Mouse (Mus musculus) midbrain, embryonic 10.5 days (tissue): Measurements from ENCODE around the gene Ncam1. TPM values are rescaled to one million over a fixed set of nuclear protein-coding genes. Genes with fewer than 3 reads are reported as not detected.

Experiments
- DNase-seq: peaks from one replicate; pipeline ENCODE4 v3.0.0-alpha.2; 2017; ENCODE audit warnings: low spot score
- H3K27ac ChIP-seq: fragments of 300-500 bp; sonication (generic); replicated peaks from 2 replicates; pipeline ENCODE4 v1.5.1; 2016; ENCODE audit warnings: mild to moderate bottlenecking
- H3K27me3 ChIP-seq: fragments of 300-500 bp; sonication (generic); 2 replicates; pipeline ENCODE4 v1.6.1; 2016; ENCODE audit warnings: low read depth, mild to moderate bottlenecking; ENCODE audit not compliant: poor library complexity, severe bottlenecking
- H3K36me3 ChIP-seq: fragments of 300-500 bp; sonication (generic); 2 replicates; pipeline ENCODE4 v1.6.1; 2016; ENCODE audit warnings: mild to moderate bottlenecking, moderate library complexity
- H3K4me1 ChIP-seq: fragments of 300-500 bp; sonication (generic); 2 replicates; pipeline ENCODE4 v1.6.1; 2016
- H3K4me3 ChIP-seq: fragments of 300-500 bp; sonication (generic); 2 replicates; pipeline ENCODE4 v1.5.1; 2016; ENCODE audit warnings: mild to moderate bottlenecking, moderate library complexity
- H3K9me3 ChIP-seq: fragments of 300-500 bp; sonication (generic); replicated peaks from 2 replicates; pipeline ENCODE4 v1.6.1; 2016; ENCODE audit warnings: mild to moderate bottlenecking
- WGBS: fragments of 180-500 bp; shearing (Covaris S2); methylation state at CpG from one replicate; pipeline ENCODE4 v1.1.7; 2016; 5-methylcytosine and 5-hydroxymethylcytosine counted together
- polyA plus RNA-seq: library from polyadenylated mRNA; unstranded; fragments of >200 nt; fragmentation: Nextera tagmentation; extraction: Ambion mirVana; gene quantifications from 2 replicates; pipeline ENCODE4 v1.2.1, GENCODE M21; 2016

Gene Ncam1
- polyA plus RNA-seq, 1 experiment from 2014 or later = 48.9 TPM

DNA sequence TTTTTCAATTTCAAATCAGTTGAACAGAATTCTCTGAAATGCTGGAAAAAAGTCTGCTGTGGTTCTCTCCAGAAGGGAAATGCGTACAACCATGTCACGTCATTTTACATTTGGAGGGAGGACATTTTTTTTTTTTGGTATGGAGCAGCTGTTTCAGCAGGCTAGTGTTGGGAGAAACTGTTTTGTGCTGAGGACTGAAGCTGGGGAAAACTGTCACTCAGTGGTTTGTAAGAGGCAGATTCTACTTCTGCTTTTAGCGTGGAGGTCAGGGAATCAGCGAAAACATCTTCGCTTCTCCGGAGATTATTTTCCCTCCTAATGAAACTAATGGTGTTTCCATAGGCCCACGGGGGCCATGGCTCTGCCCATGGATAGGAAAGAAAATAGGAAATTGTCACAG lies 103.4 kb downstream of the Ncam1 start:
- Histone ChIP-seq H3K36me3 (no peaks in the 10 kb centered on the region), H3K4me1 (peaks cover 8% of the 10 kb centered on the region; the same call in 1 of the 2 replicates), H3K9me3 (no peaks in the 10 kb centered on the region), H3K4me3 (no peak overlapping the region), H3K27me3 (no peaks in the 10 kb centered on the region), H3K27ac (no peak overlapping the region)
- 95% methylated on average over 7 of the region's 7 CpGs for WGBS
- no peak for DNase-seq

DNA sequence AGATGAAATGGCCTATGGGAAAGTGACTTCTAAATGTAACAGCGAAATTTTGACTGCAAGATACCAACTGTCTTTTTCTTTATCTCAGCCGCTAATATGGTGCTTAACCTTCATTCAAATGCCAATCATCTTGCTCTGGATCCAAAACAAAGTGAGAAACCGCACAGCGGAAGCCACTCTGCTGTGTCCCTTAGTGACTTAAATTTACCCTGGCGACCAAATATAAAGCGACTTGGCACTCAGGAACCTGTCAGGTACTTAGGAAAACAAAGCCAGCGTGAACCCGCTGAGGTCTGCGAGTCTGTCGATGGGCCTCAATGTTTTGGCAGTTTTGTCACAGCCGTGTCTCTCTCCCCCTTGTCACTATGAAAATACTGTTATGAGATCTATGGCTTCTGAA lies 105.9 kb downstream of the Ncam1 start:
- Histone ChIP-seq H3K9me3 (no peaks in the 10 kb centered on the region), H3K4me3 (no peak overlapping the region), H3K27me3 (no peaks in the 10 kb centered on the region), H3K4me1 (peaks cover 8% of the 10 kb centered on the region; the same call in 1 of the 2 replicates), H3K36me3 (no peaks in the 10 kb centered on the region), H3K27ac (no peak overlapping the region)
- no peak for DNase-seq
- 81% methylated on average over 11 of the region's 11 CpGs for WGBS

DNA sequence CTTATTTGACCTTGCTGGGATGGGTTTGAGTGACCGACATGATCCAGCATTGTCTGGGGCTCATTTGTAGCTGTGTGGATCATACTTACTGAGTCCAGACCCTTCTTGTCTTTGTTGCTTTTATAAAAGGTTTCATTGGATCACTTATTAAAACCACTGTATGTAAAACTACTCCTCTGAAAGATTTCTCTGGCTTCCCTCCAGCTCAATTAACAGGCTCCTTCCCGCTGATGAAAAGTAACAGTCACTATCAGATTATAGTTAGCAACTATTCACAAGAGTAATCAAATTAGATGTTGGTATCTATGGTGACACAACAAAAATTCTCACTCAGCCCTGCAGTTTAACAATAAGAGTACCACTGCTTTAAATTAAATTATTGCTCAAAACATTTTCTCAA lies 107.4 kb downstream of the Ncam1 start:
- WGBS = 66% methylated on average over 2 of the region's 2 CpGs
- no peaks in the 10 kb centered on the region for H3K27me3 ChIP-seq
- no peak for DNase-seq

DNA sequence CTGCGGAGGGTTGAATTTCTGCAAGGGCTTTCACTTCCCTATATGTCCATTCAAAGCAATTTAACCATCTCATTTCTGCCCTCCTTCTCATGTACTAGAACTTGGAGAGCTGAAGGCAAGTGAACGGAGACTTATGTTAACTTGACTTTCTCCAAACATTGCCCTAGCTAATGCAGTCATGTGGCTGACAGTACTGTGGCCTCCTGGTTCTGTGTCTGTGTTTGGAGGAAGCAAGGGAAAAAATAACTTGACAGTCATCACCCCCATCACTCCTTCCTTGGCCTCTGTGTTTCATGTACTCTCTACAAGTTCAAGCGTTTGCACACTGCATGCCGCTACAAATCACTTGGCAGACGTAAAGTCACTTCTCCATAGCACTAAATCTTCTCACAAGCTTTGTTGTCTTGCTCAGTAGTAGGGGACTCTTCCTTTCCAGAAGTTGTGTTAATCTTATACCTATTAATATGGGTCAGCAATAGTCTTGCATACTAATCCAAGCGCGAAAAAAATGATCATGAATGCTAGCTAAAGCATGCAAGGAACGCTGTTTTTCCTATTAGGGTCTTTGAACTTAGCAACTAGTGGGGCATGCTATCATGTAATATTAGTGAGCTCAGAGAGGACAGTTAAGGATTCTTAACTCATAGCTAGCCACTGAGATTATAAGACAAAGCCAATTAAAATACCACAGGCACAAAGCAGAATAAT lies 115.0 kb downstream of the Ncam1 start:
- Histone ChIP-seq H3K27me3 (no peaks in the 10 kb centered on the region), H3K27ac (no peak overlapping the region), H3K4me3 (no peak overlapping the region), H3K4me1 (peaks cover 3% of the 10 kb centered on the region), H3K9me3 (no peaks in the 10 kb centered on the region), H3K36me3 (no peaks in the 10 kb centered on the region)
- WGBS = 92% methylated on average over 8 of the region's 8 CpGs
- no peak for DNase-seq

More for the DNA sequence above, 107.4 kb downstream of the Ncam1 start:
- no peaks in the 10 kb centered on the region for H3K36me3 ChIP-seq
- H3K9me3 ChIP-seq = no peaks in the 10 kb centered on the region
- no peak overlapping the region for H3K4me3 ChIP-seq
- peaks cover 8% of the 10 kb centered on the region; the same call in 1 of the 2 replicates for H3K4me1 ChIP-seq
- H3K27ac ChIP-seq = no peak overlapping the region

DNA sequence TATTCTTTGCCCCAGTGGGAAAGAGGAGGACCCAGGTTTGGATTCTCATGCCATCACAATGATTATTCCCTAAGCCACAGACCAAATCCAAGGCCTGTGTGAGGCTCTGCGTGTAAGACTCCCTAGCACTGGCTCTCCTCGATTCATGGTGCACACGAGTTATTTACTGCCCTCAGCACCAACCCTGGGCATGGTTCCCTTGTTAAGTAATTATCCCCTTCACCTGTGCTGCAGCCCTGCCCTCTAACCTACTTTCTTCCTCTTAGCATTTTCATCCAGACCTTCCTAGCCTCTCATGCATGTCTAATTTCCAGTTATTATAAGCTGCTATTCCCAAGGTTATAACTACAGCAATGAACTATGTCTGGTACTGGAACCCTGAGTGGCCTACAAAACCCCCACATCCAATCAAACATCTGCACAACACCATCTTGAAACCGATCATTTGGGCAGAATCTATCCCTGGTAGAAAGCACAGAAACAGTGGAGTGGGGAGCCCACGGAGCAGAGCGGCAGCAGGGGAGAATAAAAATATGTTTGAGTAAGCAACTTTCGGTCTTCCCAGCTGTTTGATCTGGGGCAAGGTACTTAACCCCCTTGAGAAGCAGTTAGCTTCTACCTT lies 116.8 kb downstream of the Ncam1 start:
- H3K9me3 ChIP-seq = no peaks in the 10 kb centered on the region
- DNase-seq = no peak
- H3K27me3 ChIP-seq = no peaks in the 10 kb centered on the region
- 87% methylated on average over 7 of the region's 7 CpGs for WGBS
- H3K4me1 ChIP-seq = peaks cover 3% of the 10 kb centered on the region
- H3K4me3 ChIP-seq = no peak overlapping the region
- no peak overlapping the region; the same call in 1 of the 2 replicates for H3K27ac ChIP-seq
- no peaks in the 10 kb centered on the region for H3K36me3 ChIP-seq

DNA sequence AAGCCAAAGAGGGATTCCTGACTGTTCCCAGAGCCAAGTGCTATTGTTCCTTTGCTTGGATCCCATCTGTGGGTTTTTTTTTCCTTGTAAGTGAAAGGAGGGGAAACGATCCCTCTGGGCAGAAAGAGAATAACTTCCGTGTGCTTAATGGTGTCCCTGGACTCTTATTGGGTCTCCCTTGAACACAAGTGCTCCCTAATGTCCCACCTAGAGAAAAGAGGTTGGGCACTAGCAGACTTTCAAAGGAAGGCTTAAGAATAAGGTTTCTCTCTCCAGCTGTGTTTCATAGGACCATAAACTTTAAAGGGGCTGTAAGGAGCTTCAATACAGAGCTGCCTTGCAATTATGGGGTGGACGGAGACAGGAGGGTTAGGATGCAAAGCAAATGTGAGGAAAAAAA lies 119.5 kb downstream of the Ncam1 start:
- no peaks in the 10 kb centered on the region for H3K9me3 ChIP-seq
- no peak for DNase-seq
- no peaks in the 10 kb centered on the region for H3K36me3 ChIP-seq
- H3K4me3 ChIP-seq = no peak overlapping the region
- H3K4me1 ChIP-seq = peaks cover 14% of the 10 kb centered on the region
- 49% methylated on average over 3 of the region's 3 CpGs for WGBS
- no peak overlapping the region for H3K27ac ChIP-seq
- H3K27me3 ChIP-seq = no peaks in the 10 kb centered on the region

DNA sequence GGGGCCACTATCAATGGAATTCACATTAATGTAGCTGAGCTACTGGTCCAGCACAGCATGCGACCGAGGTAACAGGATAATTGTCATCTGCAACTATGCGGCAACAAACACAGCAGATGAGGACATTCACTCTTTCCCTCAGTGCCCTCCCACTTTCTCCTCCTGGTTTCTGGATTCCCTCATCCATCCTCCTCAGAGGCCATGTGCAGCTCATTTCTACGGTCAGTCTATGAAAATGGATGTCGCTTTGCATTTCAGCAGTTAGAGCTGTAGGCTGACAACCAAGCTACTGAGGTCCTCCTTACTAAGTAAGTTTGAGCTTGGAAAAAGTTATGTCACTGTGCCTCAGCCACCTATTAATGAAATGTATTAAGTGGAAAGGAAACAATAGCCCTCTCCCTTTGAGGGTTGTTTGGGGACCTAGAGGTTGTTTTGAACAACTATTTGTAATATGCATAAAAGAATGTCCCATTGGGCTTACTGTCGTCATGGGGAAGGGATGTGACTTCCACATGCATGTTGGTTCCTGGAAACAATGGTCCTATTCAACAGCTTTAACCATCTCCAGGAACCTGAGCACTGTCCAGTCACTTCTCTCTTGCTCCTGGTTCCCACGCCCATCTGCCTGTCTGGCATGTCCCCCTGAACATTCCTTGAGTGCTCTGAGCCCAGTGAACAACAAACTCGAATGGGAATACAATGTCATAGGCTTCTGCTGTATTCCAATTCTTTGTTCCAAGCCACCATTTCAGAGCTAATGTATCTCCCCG lies 122.8 kb downstream of the Ncam1 start:
- Histone ChIP-seq H3K36me3 (no peaks in the 10 kb centered on the region), H3K9me3 (no peaks in the 10 kb centered on the region), H3K4me3 (no peak overlapping the region), H3K27ac (no peak overlapping the region), H3K4me1 (peaks cover 27% of the 10 kb centered on the region), H3K27me3 (no peaks in the 10 kb centered on the region)
- WGBS = 80% methylated on average over 9 of the region's 9 CpGs
- DNase-seq = no peak

DNA sequence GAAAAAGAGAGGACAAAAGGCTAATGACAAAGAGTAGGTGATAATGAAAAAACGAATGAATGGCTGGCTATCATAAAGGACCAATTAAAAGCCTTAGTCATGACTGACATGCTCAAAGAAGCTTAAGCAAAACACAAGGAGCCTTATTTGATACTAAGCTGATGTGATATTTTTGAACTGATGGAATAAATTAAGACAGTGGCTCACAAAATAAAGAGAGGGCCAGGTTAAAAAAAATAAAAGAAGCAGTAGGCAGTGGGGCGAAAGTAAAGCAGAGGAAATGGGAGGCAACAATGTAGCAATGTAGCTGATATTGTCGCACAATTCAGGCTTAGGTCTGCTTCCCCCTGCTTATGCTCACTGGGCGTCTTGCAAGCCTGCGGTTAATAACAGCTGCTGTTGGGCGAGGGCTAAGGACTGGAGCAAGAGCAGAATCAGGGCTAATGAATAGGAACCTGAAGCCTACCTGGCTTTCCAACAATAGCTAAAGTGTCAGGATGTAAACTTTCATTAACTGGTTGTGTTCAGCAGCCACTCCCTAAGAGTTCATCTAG lies 126.0 kb downstream of the Ncam1 start:
- WGBS = 47% methylated on average over 6 of the region's 6 CpGs
- Histone ChIP-seq H3K4me3 (no peak overlapping the region), H3K9me3 (no peaks in the 10 kb centered on the region), H3K4me1 (peaks cover 27% of the 10 kb centered on the region), H3K36me3 (no peaks in the 10 kb centered on the region), H3K27ac (no peak overlapping the region), H3K27me3 (no peaks in the 10 kb centered on the region)
- no peak for DNase-seq

DNA sequence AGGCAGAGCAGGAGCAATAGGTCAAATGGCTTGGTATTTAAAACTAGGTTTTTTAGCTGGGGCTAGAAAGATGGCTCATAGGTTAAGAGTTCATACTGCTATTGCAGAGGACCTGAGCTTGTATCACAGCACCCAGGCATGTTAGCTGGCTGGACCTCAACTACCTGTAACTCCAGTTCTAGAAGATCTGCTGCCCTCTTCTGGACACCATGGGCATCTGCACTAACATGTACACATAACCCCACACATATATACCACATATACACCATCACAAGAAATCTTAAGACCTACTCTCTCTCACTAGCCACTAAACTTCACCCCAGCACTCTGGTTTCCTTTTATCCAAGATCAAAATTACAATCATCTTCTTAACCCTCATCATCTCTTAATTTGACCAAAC lies 131.7 kb downstream of the Ncam1 start:
- Histone ChIP-seq H3K27me3 (no peaks in the 10 kb centered on the region), H3K36me3 (no peaks in the 10 kb centered on the region), H3K4me1 (no peaks in the 10 kb centered on the region), H3K9me3 (no peaks in the 10 kb centered on the region), H3K27ac (no peak overlapping the region), H3K4me3 (no peak overlapping the region)
- DNase-seq = no peak

DNA sequence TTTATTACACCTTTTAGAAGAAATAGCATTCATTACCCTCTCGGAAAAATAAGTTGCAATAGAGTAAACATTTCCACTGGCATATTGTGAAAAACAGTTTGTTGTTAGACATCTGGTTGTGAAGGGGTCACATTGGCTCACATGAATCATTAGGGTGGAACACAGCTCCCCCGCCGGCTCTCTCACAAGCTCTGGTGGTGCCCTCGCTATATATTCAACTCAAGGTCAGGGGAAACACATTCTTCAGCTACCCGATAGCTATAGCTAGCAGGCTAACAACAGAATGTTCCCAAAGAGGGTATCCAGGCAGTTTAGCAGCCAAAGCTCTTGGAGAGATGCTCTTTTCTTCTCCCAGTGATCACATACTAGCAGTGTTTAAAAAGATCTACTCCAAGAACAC lies 133.4 kb downstream of the Ncam1 start:
- no peaks in the 10 kb centered on the region for H3K4me1 ChIP-seq
- H3K9me3 ChIP-seq = no peaks in the 10 kb centered on the region
- no peak for DNase-seq
- no peaks in the 10 kb centered on the region for H3K36me3 ChIP-seq
- 67% methylated on average over 5 of the region's 5 CpGs for WGBS
- H3K27me3 ChIP-seq = no peaks in the 10 kb centered on the region
- no peak overlapping the region for H3K27ac ChIP-seq
- H3K4me3 ChIP-seq = no peak overlapping the region

DNA sequence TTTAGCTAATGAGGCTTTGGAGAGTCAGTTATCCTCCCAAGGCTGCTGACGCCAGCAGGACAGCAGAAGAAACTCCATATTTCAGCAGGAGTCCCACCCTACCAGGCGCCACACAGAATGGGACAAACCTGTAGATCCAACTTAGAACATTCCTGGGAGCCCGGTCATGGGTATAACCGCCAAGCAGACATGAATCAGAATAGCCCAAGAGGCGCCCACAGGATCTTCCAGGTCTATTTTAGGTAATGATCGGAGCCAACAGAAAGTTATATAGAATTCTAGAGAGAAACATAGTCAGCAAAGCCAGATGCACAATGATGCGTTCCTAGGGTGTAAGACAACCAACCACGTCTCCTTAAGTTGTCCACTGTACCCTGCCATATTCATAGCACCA lies 134.8 kb downstream of the Ncam1 start:
- Histone ChIP-seq H3K4me3 (no peak overlapping the region), H3K27me3 (no peaks in the 10 kb centered on the region), H3K36me3 (no peaks in the 10 kb centered on the region), H3K27ac (no peak overlapping the region), H3K4me1 (no peaks in the 10 kb centered on the region), H3K9me3 (no peaks in the 10 kb centered on the region)
- no peak for DNase-seq
- 94% methylated on average over 8 of the region's 8 CpGs for WGBS

DNA sequence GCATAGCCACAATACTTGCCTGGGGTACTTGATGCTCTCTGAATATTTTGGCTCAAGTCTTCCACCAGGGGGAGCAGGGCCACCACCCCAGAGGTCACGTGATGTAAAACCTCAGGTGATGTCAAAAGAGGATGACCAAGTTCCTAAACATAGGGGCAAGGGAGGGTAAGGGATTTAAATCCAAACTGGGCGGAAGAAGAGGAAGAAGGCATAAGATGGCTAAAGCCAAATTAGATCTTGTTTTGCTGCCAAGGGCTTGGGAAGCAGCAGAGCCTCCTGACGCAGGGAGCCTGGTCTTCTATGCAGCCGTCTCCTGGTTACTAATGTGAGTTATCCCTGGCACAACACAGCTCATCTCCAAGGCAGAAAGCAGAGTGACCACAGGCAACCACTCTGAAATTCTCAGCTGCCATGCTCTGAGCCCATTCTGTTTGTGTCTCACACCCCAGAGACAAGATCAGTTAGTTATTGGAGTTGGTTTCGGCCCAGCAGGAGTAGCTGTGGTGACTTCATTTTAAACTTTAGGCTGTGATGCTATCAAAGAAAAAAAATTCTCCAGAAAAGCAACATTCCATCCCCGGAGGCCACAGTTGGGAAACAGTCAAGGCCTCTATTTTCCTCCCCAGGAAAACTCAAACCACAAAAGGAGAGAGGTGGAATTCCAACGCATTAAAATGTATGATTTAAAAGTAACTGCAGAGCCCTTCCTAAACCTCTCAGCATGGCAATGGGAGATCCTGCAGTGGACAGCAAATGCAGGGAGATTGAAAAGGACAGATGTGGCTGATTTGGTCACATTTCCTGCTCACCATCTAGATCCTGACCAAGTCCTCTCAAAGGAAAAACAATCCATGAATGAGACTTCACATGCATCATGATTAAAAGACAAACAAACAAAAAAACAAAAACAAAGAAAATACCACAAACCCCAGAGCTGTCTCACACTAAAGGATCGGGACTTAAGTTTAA lies 135.5 kb downstream of the Ncam1 start:
- 80% methylated on average over 8 of the region's 8 CpGs for WGBS

More for the DNA sequence above, 135.5 kb downstream of the Ncam1 start:
- no peaks in the 10 kb centered on the region for H3K27me3 ChIP-seq
- no peak overlapping the region for H3K27ac ChIP-seq
- H3K4me1 ChIP-seq = no peaks in the 10 kb centered on the region
- H3K4me3 ChIP-seq = no peak overlapping the region
- H3K9me3 ChIP-seq = no peaks in the 10 kb centered on the region
- no peaks in the 10 kb centered on the region for H3K36me3 ChIP-seq
- no peak for DNase-seq
